In genomic region chr13:45389448-45390311, GRCm38 (mm10) we compare ENCODE assay signal across 8 mouse cellular contexts. TPM values are rescaled to one million over a fixed set of nuclear protein-coding genes. Genes with fewer than 3 reads are reported as not detected.
DNase-seq lines count a peak whose midpoint lies in the region; ATAC-seq and TF ChIP-seq lines count a peak whose summit lies in the region.

Gene Mylip (plus strand): TSS chr13:45389742.

- H3K36me3 ChIP-seq in kidney, embryonic 14.5 days (ENCODE audit: control insufficient read depth, insufficient read depth, low read length) = 0 out of 2 replicates have a peak, but pooled peaks cover 3% of the 10 kb centered on the region
- H3K36me3 ChIP-seq in limb, embryonic 14.5 days (ENCODE audit: control insufficient read depth, insufficient read depth, low read length) = no peaks in the 10 kb centered on the region
- no peaks in the 10 kb centered on the region for H3K36me3 ChIP-seq in midbrain, embryonic 16.5 days (ENCODE audit: control insufficient read depth, insufficient read depth, low read length)
- peaks cover 12% of the 10 kb centered on the region for H3K36me3 ChIP-seq in spleen, adult 2 months (ENCODE audit: control insufficient read depth, insufficient read depth, low read length)

- H3K4me2 ChIP-seq in kidney, embryonic 14.5 days (replicated peaks; ENCODE audit: low read depth, low read length) = peak within 1 kb of the TSS; percentile 87
- H3K4me2 ChIP-seq in limb, embryonic 14.5 days (replicated peaks; ENCODE audit: low read depth, low read length, severe bottlenecking) = peak within 1 kb of the TSS; percentile 85
- peak within 1 kb of the TSS; percentile 73 for H3K4me2 ChIP-seq in midbrain, embryonic 16.5 days (ENCODE audit: low read length)

- peak; percentile 98 to 99 for DNase-seq in B cell, adult 2 months
- peak; percentile 99 for DNase-seq in brain, adult 2 months (ENCODE audit: low read depth, low spot score)
- peak; percentile 98 to 99 for DNase-seq in heart, adult 9 months (ENCODE audit: low spot score in 2 of 2)
- peak; percentile 97 for DNase-seq in limb, embryonic 14.5 days (ENCODE audit: low spot score)
- DNase-seq in spleen, adult 2 months (ENCODE audit: low read depth in 1 of 2, low spot score in 2 of 2) = peak; percentile 92 to 99

- ATAC-seq in kidney, embryonic 14.5 days (ENCODE audit: low FRiP score, low TSS enrichment) = peak; percentile 97
- peak; percentile 95 for ATAC-seq in limb, embryonic 14.5 days (ENCODE audit: low FRiP score, low read depth)
- ATAC-seq in midbrain, embryonic 16.5 days = peak; percentile 98

- peak within 1 kb of the TSS; percentile 90 for H3K4me3 ChIP-seq in embryonic fibroblast, embryonic 13.5 days (ENCODE audit: insufficient read depth, low read length)
- peak within 1 kb of the TSS; percentile 89 for H3K4me3 ChIP-seq in kidney, embryonic 14.5 days (ENCODE audit: low read length)
- peak within 1 kb of the TSS; percentile 87 for H3K4me3 ChIP-seq in limb, embryonic 14.5 days (replicated peaks; ENCODE audit: low read length)
- H3K4me3 ChIP-seq in midbrain, embryonic 16.5 days (ENCODE audit: low read depth, low read length) = peak within 1 kb of the TSS; percentile 54
- peak within 1 kb of the TSS; percentile 63 for H3K4me3 ChIP-seq in spleen, adult 2 months (ENCODE audit: extremely low read depth, insufficient read depth, insufficient read length)

- 0 out of 2 replicates have a peak, but pooled peaks have one; percentile 14 for TF ChIP-seq CTCF in embryonic fibroblast, embryonic 13.5 days (IDR thresholded peaks at IDR 0.05; ENCODE audit: borderline replicate concordance, insufficient read depth, low read length)
- 0 out of 2 replicates have a peak, but pooled peaks have one; percentile 9 for TF ChIP-seq CTCF in spleen, adult 2 months (IDR thresholded peaks at IDR 0.05; ENCODE audit: extremely low read depth, insufficient read depth, insufficient read length, insufficient replicate concordance)

- H3K27ac ChIP-seq in embryonic fibroblast, embryonic 13.5 days (ENCODE audit: insufficient read depth, low read length) = peak within 1 kb of the TSS; percentile 22
- H3K27ac ChIP-seq in kidney, embryonic 14.5 days (ENCODE audit: low read depth, low read length) = no peak within 1 kb of the TSS; the same call in 1 of the 2 replicates
- H3K27ac ChIP-seq in limb, embryonic 14.5 days (replicated peaks; ENCODE audit: low read depth, low read length) = peak within 1 kb of the TSS; percentile 84
- H3K27ac ChIP-seq in midbrain, embryonic 16.5 days (ENCODE audit: low read length) = peak within 1 kb of the TSS; percentile 73
- H3K27ac ChIP-seq in spleen, adult 2 months (ENCODE audit: insufficient read depth, low read length) = peak within 1 kb of the TSS; percentile 75

- H3K9me3 ChIP-seq in kidney, embryonic 14.5 days (ENCODE audit: control insufficient read depth, low read length) = 0 out of 2 replicates have a peak, but pooled peaks cover 2% of the 10 kb centered on the region
- no peaks in the 10 kb centered on the region for H3K9me3 ChIP-seq in limb, embryonic 14.5 days (ENCODE audit: control insufficient read depth, low read length)
- H3K9me3 ChIP-seq in midbrain, embryonic 16.5 days (replicated peaks; ENCODE audit: control insufficient read depth, low read length, poor library complexity, severe bottlenecking) = no peaks in the 10 kb centered on the region

- no peaks in the 10 kb centered on the region for H3K27me3 ChIP-seq in kidney, embryonic 14.5 days (ENCODE audit: control insufficient read depth, insufficient read depth, low read length)
- no peaks in the 10 kb centered on the region for H3K27me3 ChIP-seq in limb, embryonic 14.5 days (ENCODE audit: control insufficient read depth, insufficient read depth, low read length)
- no peaks in the 10 kb centered on the region; the same call in 1 of the 2 replicates for H3K27me3 ChIP-seq in midbrain, embryonic 16.5 days (ENCODE audit: control insufficient read depth, insufficient read depth, low read depth, low read length)
- H3K27me3 ChIP-seq in spleen, adult 2 months (ENCODE audit: control insufficient read depth, insufficient read depth, low read length) = no peaks in the 10 kb centered on the region

- H3K9ac ChIP-seq in kidney, embryonic 14.5 days (ENCODE audit: low read depth, low read length) = peak within 1 kb of the TSS; percentile 75
- H3K9ac ChIP-seq in limb, embryonic 14.5 days (ENCODE audit: low read depth, low read length, severe bottlenecking) = peak within 1 kb of the TSS; percentile 84
- peak within 1 kb of the TSS; percentile 80 for H3K9ac ChIP-seq in midbrain, embryonic 16.5 days (ENCODE audit: low read depth, low read length)

- peak; percentile 99 for TF ChIP-seq POLR2A in embryonic fibroblast, embryonic 13.5 days (IDR thresholded peaks at IDR 0.05; ENCODE audit: low read depth, low read length)
- peak; percentile 99 for TF ChIP-seq POLR2A in limb, embryonic 14.5 days (IDR thresholded peaks at IDR 0.05; ENCODE audit: borderline replicate concordance, extremely low read depth, insufficient read depth, insufficient read length)
- peak; percentile 100 for TF ChIP-seq POLR2A in spleen, adult 2 months (IDR thresholded peaks at IDR 0.05; ENCODE audit: low read depth, low read length)

- under 1% methylated on average over 74 of the region's 81 CpGs for WGBS in kidney, embryonic 14.5 days
- WGBS in limb, embryonic 14.5 days = 0% methylated on average over 44 of the region's 81 CpGs
- under 1% methylated on average over 75 of the region's 81 CpGs for WGBS in midbrain, embryonic 16.5 days
- WGBS in spleen, adult 2 months = under 1% methylated on average over 81 of the region's 81 CpGs

- 0 out of 2 replicates have a peak, but pooled peaks cover 9% of the 10 kb centered on the region for H3K4me1 ChIP-seq in embryonic fibroblast, embryonic 13.5 days (ENCODE audit: control insufficient read depth, insufficient read depth, low read length)
- peaks cover 34% of the 10 kb centered on the region for H3K4me1 ChIP-seq in kidney, embryonic 14.5 days (ENCODE audit: control insufficient read depth, insufficient read depth, low read length)
- peaks cover 32% of the 10 kb centered on the region for H3K4me1 ChIP-seq in limb, embryonic 14.5 days (ENCODE audit: control insufficient read depth, insufficient read depth, low read length)
- H3K4me1 ChIP-seq in midbrain, embryonic 16.5 days (ENCODE audit: control insufficient read depth, insufficient read depth, low read length) = peaks cover 15% of the 10 kb centered on the region
- H3K4me1 ChIP-seq in spleen, adult 2 months (ENCODE audit: control insufficient read depth, insufficient read depth, insufficient read length) = peaks cover 6% of the 10 kb centered on the region; the same call in 1 of the 2 replicates

RNA-seq across cellular contexts. Expression of gene Mylip, which starts in this region (rescaled TPM):
- polyA plus RNA-seq in embryonic fibroblast, embryonic 13.5 days (2011; ENCODE audit: insufficient read length, low read depth, missing spikeins) = 16.9 and 37.5 TPM in 2 replicates
- polyA plus RNA-seq in kidney, embryonic 14.5 days (2014; fragmentation: Nextera tagmentation; extraction: Ambion mirVana) = 7.7 and 11.3 TPM in 2 replicates
- polyA plus RNA-seq in limb, embryonic 14.5 days (2012; rRNA removed) = 29.6 and 34.1 TPM in 2 replicates
- 10.9 and 16.5 TPM in 2 replicates for polyA plus RNA-seq in limb, embryonic 14.5 days (2014; fragmentation: Nextera tagmentation; extraction: Ambion mirVana)
- 5.6 and 6.6 TPM in 2 replicates for polyA plus RNA-seq in midbrain, embryonic 16.5 days (2015; fragmentation: Nextera tagmentation; extraction: Ambion mirVana)
- polyA plus RNA-seq in spleen, adult 2 months (2012; rRNA removed) = 31.4 and 46.2 TPM in 2 replicates
